Mouse (Mus musculus) layer of hippocampus, adult 6 months (tissue): ENCODE data around the gene 9230110F15Rik. TPM values are rescaled to one million over a fixed set of nuclear protein-coding genes. Genes with fewer than 3 reads are reported as not detected.

ENCODE experiments used
- long read RNA-seq, 2 experiments: library from polyadenylated mRNA; unstranded; transcript quantifications; one replicate each; pipeline ENCODE4 v2.0.0; 2019 to 2020
- polyA plus RNA-seq: library from polyadenylated mRNA; unstranded; fragments of <200 nt; fragmentation: Nextera tagmentation; gene quantifications from 2 replicates; pipeline ENCODE4 v1.2.3, GENCODE M21; 2021

The 9230110F15Rik gene
- polyA plus RNA-seq = not detected in 2 replicates
- long read RNA-seq, experiment 1 = 0 reads
- long read RNA-seq, experiment 2 = 0 reads

DNA sequence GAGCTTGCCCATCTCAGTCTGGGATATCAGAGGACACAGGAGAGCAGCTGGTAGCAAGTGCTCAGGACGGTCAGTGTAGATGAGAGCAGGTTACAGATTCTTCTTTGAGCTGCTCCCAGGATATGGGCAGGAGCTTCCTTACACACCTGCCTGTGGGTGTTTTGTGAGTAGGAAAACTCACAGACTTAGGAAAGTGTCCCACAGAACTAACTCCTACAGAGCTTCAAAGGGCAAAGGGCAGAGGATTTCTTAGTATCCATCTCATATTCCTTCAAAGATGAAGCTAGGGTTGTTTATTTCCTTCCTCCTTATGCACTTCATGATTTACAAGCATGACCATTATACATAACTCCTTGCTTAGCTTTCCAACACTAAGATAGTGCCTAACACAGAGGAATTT is at the start of gene 9230110F15Rik:
Gene 9230110F15Rik (minus strand): TSS at position 101 of the 400 bp plus-strand sequence.

DNA sequence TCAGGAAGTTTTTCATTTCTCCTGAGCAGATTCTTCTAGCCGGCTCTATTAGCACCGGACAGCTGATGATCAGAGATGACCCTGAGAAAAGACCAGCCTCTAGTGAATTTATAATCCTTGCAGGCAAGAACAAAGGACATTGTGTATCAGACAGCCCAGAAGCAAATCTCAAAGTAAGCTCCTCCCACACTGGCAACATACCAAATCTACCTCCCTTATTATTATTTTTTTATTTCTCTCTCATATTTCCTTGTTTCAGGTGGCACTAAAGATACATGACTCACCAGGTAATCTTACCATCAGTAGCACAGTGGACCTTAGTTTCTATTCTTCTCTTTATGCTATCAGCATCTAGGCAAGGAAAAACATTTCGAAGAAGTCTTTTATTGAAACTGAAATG is 53.9 kb downstream of the 9230110F15Rik start, which contains the start of the genes Gm27235 and D730048I06Rik:
Gene Gm27235 (minus strand): TSS at position 101 of the 400 bp plus-strand sequence.
Gene D730048I06Rik (minus strand): TSS at position 112 of the 400 bp plus-strand sequence.

Other genes with a start within 250 kb of the 9230110F15Rik start
- not detected in 2 replicates for gene Pate4, start 232.2 kb downstream of the 9230110F15Rik start, polyA plus RNA-seq
- gene Pate3, start 195.9 kb downstream of the 9230110F15Rik start, polyA plus RNA-seq = not detected in 2 replicates
- not detected in 2 replicates for gene Pate1, start 156.8 kb downstream of the 9230110F15Rik start, polyA plus RNA-seq
- gene Gm17677, start 103.1 kb downstream of the 9230110F15Rik start, polyA plus RNA-seq = not detected in 2 replicates
- gene Gm17727, start 66.0 kb downstream of the 9230110F15Rik start, polyA plus RNA-seq = not detected in 2 replicates
- not detected in 2 replicates for gene Gm27235, start 54.0 kb downstream of the 9230110F15Rik start, polyA plus RNA-seq
- not detected in 2 replicates for gene D730048I06Rik, start 54.0 kb downstream of the 9230110F15Rik start, polyA plus RNA-seq
- gene 9230113P08Rik, start 64.3 kb upstream of the 9230110F15Rik start, polyA plus RNA-seq = not detected in 2 replicates